Mouse (Mus musculus) lung, postnatal 14 days (tissue): Measurements from ENCODE around the gene Zcchc24.

ENCODE experiments used
- DNase-seq: peaks from one replicate; pipeline ENCODE4 v3.0.0; 2021

Zcchc24 gene

GRCm38 (mm10) chr14:25663649-25664309 is 105.1 kb downstream of the Zcchc24 start:
- no peak for DNase-seq
